ENCODE assay signal across 8 mouse cellular contexts in the genomic region with DNA sequence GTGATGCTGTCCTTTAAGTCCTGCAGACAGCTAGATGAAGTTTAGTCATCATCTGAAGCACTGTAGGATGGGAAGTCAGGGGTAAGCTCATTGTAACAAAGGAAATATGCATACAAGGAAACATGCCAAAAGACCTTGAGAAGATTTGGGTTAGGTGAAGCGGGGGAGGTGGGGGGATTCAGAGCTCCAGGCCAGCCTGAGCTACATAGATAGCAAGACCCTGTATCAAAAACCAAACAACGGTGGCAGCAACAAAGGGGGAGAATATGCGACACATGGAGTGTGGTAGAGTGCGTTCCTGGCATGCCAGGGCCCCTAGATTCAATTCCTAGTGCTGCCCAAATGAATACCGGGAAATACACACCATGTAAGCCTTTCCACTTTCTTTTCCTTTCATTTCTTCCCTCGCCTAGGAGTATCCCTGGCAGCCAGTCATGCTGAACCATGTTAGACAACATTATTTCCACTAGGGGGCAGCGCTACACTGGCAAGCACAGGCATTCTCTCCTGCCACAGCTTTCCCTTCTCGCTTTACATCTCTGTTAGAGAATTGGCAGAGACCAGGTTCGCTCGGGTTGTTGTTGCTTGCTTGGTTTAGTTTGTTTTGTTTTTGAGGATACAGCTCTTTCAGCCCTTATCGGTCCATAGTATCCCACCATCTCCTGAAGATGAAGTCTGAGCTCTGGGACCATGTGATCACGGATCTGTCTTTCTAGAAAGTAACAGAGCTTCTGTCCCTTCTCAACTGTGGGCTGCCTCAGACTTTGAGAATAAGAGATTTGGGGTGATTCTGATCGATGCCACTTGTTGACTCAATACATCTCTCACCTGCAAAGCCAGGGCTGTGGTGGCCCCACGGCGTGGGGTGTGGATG. TPM values are rescaled to one million over a fixed set of nuclear protein-coding genes. Genes with fewer than 3 reads are reported as not detected.
DNase-seq lines count a peak whose midpoint lies in the region; ATAC-seq and TF ChIP-seq lines count a peak whose summit lies in the region.

No protein-coding gene starts in this region.

- no peak overlapping the region for H3K9ac ChIP-seq in forebrain, postnatal 0 days
- 0 out of 2 replicates have a peak overlapping the region, but pooled peaks have one; percentile 8 for H3K9ac ChIP-seq in neural tube, embryonic 12.5 days

- no peaks in the 10 kb centered on the region for H3K36me3 ChIP-seq in forebrain, postnatal 0 days (ENCODE audit: insufficient read depth)
- no peaks in the 10 kb centered on the region for H3K36me3 ChIP-seq in neural tube, embryonic 12.5 days

- H3K4me3 ChIP-seq in forebrain, postnatal 0 days (ENCODE audit: low read depth, low read length): no peak overlapping the region
- H3K4me3 ChIP-seq in neural tube, embryonic 12.5 days: no peak overlapping the region

- H3K4me2 ChIP-seq in forebrain, postnatal 0 days (ENCODE audit: low read depth): no peak overlapping the region; the same call in 1 of the 2 replicates
- no peak overlapping the region for H3K4me2 ChIP-seq in neural tube, embryonic 12.5 days (replicated peaks)

- H3K4me1 ChIP-seq in forebrain, postnatal 0 days (ENCODE audit: insufficient read depth): no peaks in the 10 kb centered on the region
- H3K4me1 ChIP-seq in neural tube, embryonic 12.5 days: no peaks in the 10 kb centered on the region

- TF ChIP-seq CTCF in forebrain, postnatal 0 days (IDR thresholded peaks at IDR 0.05; ENCODE audit: low read depth): peak; percentile 96

- peak; percentile 89 for DNase-seq in R1 (ENCODE audit: low read depth, low spot score)
- peak; percentile 56 for DNase-seq in cerebellum, adult 8-10 months
- DNase-seq in forebrain, postnatal 0 days: peak; percentile 91
- peak; percentile 71 for DNase-seq in heart, postnatal 4 days
- DNase-seq in layer of hippocampus, adult 18-20 months (ENCODE audit: low spot score in 2 of 2): peak; percentile 52 to 81
- DNase-seq in lung, adult 18-20 months: peak; percentile 66 to 74
- peak; percentile 23 to 31 for DNase-seq in thymus, postnatal 36 days

- ATAC-seq in forebrain, postnatal 0 days: peak; percentile 90
- ATAC-seq in neural tube, embryonic 12.5 days (ENCODE audit: low FRiP score, low read depth): peak; percentile 58; the same call in 1 of the 2 replicates

- H3K27me3 ChIP-seq in forebrain, postnatal 0 days (ENCODE audit: insufficient read depth, low read length): no peaks in the 10 kb centered on the region
- peaks cover 12% of the 10 kb centered on the region; the same call in 1 of the 2 replicates for H3K27me3 ChIP-seq in neural tube, embryonic 12.5 days (replicated peaks)

- 25% methylated on average over 15 of the region's 15 CpGs for WGBS in forebrain, postnatal 0 days
- 30% methylated on average over 15 of the region's 15 CpGs for WGBS in neural tube, embryonic 12.5 days

- no peaks in the 10 kb centered on the region for H3K9me3 ChIP-seq in forebrain, postnatal 0 days (ENCODE audit: low read length)
- peaks cover 8% of the 10 kb centered on the region; the same call in 1 of the 2 replicates for H3K9me3 ChIP-seq in neural tube, embryonic 12.5 days

- no peak overlapping the region for H3K27ac ChIP-seq in forebrain, postnatal 0 days (ENCODE audit: low read depth, low read length)
- H3K27ac ChIP-seq in neural tube, embryonic 12.5 days: no peak overlapping the region

RNA-seq across cellular contexts. Expression of gene Gars, which starts 20.9 kb away (rescaled TPM):
- 180 and 191 TPM in 2 replicates for total RNA-seq in forebrain, postnatal 0 days (2014; rRNA removed)
- 222 TPM in 2 replicates for polyA plus RNA-seq in forebrain, postnatal 0 days (2015; fragmentation: Nextera tagmentation; extraction: Ambion mirVana)
- 10 to 100 TPM; 93.7 to 98.2 TPM for total RNA-seq in heart, postnatal 4 days (2021)
- total RNA-seq in layer of hippocampus, adult 18-20 months (2021): 100 to 1,000 TPM; 123 to 131 TPM
- 202 and 206 TPM in 2 replicates for polyA plus RNA-seq in neural tube, embryonic 12.5 days (2016; fragmentation: Nextera tagmentation; extraction: Ambion mirVana)

RNA-seq across cellular contexts. Expression of gene Ggct, which starts 24.2 kb away (rescaled TPM):
- 2.8 and 3.7 TPM in 2 replicates for total RNA-seq in forebrain, postnatal 0 days (2014; rRNA removed)
- 22.2 and 26.6 TPM in 2 replicates for polyA plus RNA-seq in forebrain, postnatal 0 days (2015; fragmentation: Nextera tagmentation; extraction: Ambion mirVana)
- total RNA-seq in heart, postnatal 4 days (2021): 10 to 100 TPM in 1 of 2 experiments, 1 to 10 TPM in 1; 8.8 to 10.2 TPM
- 10 to 100 TPM; 35.2 to 41.0 TPM for total RNA-seq in layer of hippocampus, adult 18-20 months (2021)
- 14.3 and 15.4 TPM in 2 replicates for polyA plus RNA-seq in neural tube, embryonic 12.5 days (2016; fragmentation: Nextera tagmentation; extraction: Ambion mirVana)

RNA-seq across cellular contexts. Expression of gene Nod1, which starts 44.5 kb away (rescaled TPM):
- total RNA-seq in forebrain, postnatal 0 days (2014; rRNA removed): 1.8 and 2.3 TPM in 2 replicates
- polyA plus RNA-seq in forebrain, postnatal 0 days (2015; fragmentation: Nextera tagmentation; extraction: Ambion mirVana): 1.5 and 2.0 TPM in 2 replicates
- total RNA-seq in heart, postnatal 4 days (2021): 10 to 100 TPM in 1 of 2 experiments, 1 to 10 TPM in 1; 9.3 to 10.3 TPM
- 1 to 10 TPM; 4.3 to 4.8 TPM for total RNA-seq in layer of hippocampus, adult 18-20 months (2021)
- polyA plus RNA-seq in neural tube, embryonic 12.5 days (2016; fragmentation: Nextera tagmentation; extraction: Ambion mirVana): 3.3 and 3.5 TPM in 2 replicates

Comparison
In these comparisons a context has a peak if more than half of its experiments do, and no peak if none do; other contexts are left out.
1. DNase-seq: peak in every context shown above with its lines; median percentile 91 in forebrain, postnatal 0 days; 89 in R1; 71 in heart, postnatal 4 days; 70 in lung, adult 18-20 months; 66 in layer of hippocampus, adult 18-20 months; 56 in cerebellum, adult 8-10 months; 27 in thymus, postnatal 36 days.